Mouse (Mus musculus): ENCODE measurements around the gene S100a14. TPM values are rescaled to one million over a fixed set of nuclear protein-coding genes. Genes with fewer than 3 reads are reported as not detected.

S100a14 gene
- polyA plus RNA-seq (2016; fragmentation: Nextera tagmentation; extraction: Ambion mirVana): not detected in 2 replicates

DNA sequence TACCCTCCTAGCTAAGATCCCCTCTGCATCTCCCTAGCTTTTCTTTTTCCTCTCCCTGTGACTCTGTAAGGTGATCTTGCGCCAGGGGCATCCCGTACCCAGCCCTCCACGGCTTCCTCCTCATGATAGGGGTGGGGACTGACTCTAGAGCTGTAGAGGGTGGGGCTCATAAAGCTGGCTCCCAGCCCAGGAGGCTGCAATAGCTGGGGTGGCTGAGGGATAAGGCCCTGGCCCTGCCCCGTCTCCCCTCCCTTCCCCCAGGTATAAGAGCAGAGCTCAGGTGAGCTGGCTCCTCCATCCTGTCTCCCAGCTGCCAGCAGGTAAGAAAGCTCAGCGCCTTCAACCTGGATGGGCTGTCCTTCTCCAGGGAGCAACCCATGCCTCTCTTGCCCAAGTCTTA lies at the start of gene S100a14:
TSS of gene S100a14 (plus strand) at position 277 of the 400 bp plus-strand sequence.
- Histone ChIP-seq H3K27ac (no peak within 1 kb of the TSS), H3K4me1 (no peaks in the 10 kb centered on the region), H3K9me3 (no peaks in the 10 kb centered on the region), H3K4me2 (replicated peaks) (no peak within 1 kb of the TSS), H3K27me3 (replicated peaks) (no peaks in the 10 kb centered on the region), H3K4me3 (no peak within 1 kb of the TSS), H3K9ac (no peak within 1 kb of the TSS), H3K36me3 (no peaks in the 10 kb centered on the region)
- WGBS: 78% methylated on average over 5 of the region's 5 CpGs
- ATAC-seq (ENCODE audit: low FRiP score, low read depth): no peak

DNA sequence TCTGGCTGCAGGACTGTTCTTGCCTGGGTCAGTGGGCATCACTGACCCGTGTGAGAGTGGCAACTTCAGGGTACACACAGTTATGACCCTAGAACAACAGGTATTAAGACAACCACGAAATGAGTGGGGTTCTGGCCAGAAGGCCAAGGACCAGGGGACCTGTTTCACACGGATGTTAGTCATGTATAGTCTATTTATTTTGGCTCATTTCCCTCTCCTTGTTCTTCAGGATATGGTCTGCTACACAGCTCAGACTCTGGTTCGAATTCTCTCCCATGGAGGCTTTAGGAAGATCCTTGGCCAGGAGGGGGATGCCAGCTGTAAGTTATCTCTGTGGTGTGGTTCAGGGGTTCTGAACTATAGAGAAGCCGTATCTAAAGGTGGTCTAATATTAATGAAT lies 39.7 kb upstream of the S100a14 start:
- H3K9ac ChIP-seq: no peak overlapping the region
- H3K9me3 ChIP-seq: no peaks in the 10 kb centered on the region
- 85% methylated on average over 5 of the region's 5 CpGs for WGBS
- no peaks in the 10 kb centered on the region for H3K27me3 ChIP-seq (replicated peaks)
- peaks cover 11% of the 10 kb centered on the region; the same call in 1 of the 2 replicates for H3K4me1 ChIP-seq
- no peak for ATAC-seq (ENCODE audit: low FRiP score, low read depth)
- H3K4me3 ChIP-seq: no peak overlapping the region
- no peak overlapping the region for H3K4me2 ChIP-seq (replicated peaks)
- peaks cover 65% of the 10 kb centered on the region for H3K36me3 ChIP-seq
- H3K27ac ChIP-seq: no peak overlapping the region

DNA sequence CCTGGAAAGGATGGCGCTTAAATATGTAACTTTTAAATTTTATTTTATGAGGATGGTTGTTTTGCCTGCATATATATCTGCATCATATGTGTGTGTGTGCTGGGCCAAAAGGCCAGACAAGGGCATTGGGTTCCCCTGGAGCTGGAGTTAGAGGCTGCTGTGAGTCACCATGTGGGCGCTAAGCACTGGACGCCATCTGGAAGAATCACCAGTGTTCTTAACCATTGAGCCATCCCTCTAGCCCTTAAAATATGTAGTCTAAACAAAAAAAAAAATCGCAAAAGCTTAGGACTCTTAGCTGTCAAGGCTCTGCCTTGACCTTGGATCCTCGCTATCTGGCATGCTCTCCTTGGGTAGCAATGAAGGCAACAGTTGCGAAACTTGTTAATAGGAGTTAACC lies 38.1 kb upstream of the S100a14 start:
- H3K4me1 ChIP-seq: peaks cover 11% of the 10 kb centered on the region; the same call in 1 of the 2 replicates
- H3K9ac ChIP-seq: no peak overlapping the region
- H3K4me2 ChIP-seq (replicated peaks): no peak overlapping the region
- no peak for ATAC-seq (ENCODE audit: low FRiP score, low read depth)
- H3K36me3 ChIP-seq: peaks cover 50% of the 10 kb centered on the region
- 94% methylated on average over 6 of the region's 6 CpGs for WGBS
- no peak overlapping the region for H3K27ac ChIP-seq
- no peaks in the 10 kb centered on the region for H3K27me3 ChIP-seq (replicated peaks)
- no peaks in the 10 kb centered on the region for H3K9me3 ChIP-seq
- no peak overlapping the region for H3K4me3 ChIP-seq

DNA sequence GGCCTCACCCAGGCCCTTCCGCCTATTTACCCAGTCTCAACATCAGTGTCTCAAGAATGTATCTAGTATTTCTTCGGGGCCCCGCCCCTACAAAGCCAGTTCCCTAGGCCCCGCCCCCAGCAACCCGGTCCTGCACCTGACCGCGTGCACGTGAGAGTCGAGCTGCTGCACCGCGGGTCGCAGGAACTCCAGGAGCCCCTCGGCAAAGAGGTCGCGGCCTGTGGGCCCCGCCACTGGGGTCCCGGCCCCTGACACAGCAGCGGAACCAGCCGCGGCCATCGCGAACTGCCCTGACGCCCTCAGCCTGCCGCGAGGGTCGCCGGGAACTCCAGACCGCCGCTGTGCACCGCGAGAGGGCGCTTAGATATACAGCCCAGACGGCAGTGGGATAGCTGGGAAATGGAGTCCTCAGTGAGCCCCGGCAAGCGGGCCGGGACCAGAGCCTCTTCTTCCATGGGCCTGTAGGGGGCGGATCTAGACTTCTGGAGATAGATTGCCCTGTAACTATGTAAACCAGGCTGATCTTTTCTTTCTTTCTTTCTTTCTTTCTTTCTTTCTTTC lies 35.9 kb upstream of the S100a14 start, which contains the start of gene Snapin:
TSS of gene Snapin (minus strand) at position 338 of the 561 bp plus-strand sequence.
- Histone ChIP-seq H3K4me1 (peaks cover 11% of the 10 kb centered on the region; the same call in 1 of the 2 replicates), H3K9ac (peak within 1 kb of the TSS; percentile 79), H3K36me3 (peaks cover 32% of the 10 kb centered on the region), H3K9me3 (no peaks in the 10 kb centered on the region), H3K4me2 (replicated peaks) (peak within 1 kb of the TSS; percentile 68), H3K27ac (no peak within 1 kb of the TSS), H3K27me3 (replicated peaks) (no peaks in the 10 kb centered on the region), H3K4me3 (peak within 1 kb of the TSS; percentile 77)
- ATAC-seq (ENCODE audit: low FRiP score, low read depth): peak; percentile 96
- WGBS: under 1% methylated on average over 37 of the region's 37 CpGs

DNA sequence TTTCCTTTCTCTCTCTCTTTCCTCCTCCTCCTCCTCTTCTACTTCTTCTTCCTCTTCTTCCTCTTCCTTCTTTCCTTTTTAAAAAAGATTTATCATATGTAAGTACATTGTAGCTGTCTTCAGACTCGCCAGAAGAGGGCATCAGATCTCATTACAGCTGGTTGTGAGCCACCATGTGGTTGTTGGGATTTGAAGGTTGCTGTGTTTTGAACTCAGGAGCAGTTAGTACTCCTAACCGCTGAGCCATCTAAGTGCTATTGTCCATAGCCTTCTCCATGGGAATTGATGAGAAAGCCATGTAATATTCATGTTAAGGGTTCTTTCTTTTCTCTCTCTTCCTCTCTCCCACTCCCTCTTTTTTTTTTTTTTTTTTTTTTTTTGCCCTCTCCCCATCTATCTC lies 35.3 kb upstream of the S100a14 start:
- Histone ChIP-seq H3K36me3 (peaks cover 32% of the 10 kb centered on the region), H3K27ac (no peak overlapping the region), H3K4me1 (peaks cover 11% of the 10 kb centered on the region; the same call in 1 of the 2 replicates), H3K9ac (no peak overlapping the region), H3K27me3 (replicated peaks) (no peaks in the 10 kb centered on the region), H3K4me3 (no peak overlapping the region), H3K9me3 (no peaks in the 10 kb centered on the region), H3K4me2 (replicated peaks) (no peak overlapping the region)
- 38% methylated on average over 2 of the region's 2 CpGs for WGBS
- ATAC-seq (ENCODE audit: low FRiP score, low read depth): peak; percentile 25; the same call in 1 of the 2 replicates

DNA sequence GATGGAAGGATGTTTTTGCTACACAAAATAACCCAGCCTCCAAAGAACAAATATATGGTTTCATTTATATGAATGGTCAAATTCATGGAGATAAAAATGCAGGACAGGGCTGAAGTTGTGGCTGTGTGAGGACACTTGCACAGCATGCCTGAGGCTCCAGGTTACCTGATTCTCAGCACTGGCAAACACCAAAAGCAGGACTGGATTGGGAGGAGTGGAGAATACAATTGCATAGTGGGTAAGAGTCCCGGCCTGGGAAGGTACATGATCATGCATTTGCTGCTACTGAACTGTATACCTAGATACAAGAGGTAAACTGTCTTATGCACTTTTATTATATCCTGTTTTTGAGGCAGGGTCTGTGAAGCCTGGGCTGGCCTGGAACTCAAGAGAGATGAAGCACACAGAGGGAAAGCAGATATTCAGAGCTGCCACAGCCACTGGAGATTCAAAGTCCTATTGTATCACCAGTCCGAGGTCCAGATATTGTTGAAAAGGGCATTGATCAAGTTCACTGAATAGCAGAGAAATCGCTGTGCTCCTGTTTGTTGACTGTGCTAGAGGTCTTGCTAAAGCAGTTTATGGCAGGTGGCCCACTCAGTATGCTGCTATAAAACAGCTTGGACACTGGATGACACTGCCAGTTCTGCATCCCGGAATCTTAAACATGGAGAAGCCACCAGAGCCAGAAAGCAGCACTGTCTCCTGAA lies 32.7 kb upstream of the S100a14 start:
- H3K27me3 ChIP-seq (replicated peaks): no peaks in the 10 kb centered on the region
- H3K27ac ChIP-seq: no peak overlapping the region
- no peak overlapping the region for H3K9ac ChIP-seq
- ATAC-seq (ENCODE audit: low FRiP score, low read depth): no peak
- H3K36me3 ChIP-seq: peaks cover 37% of the 10 kb centered on the region
- no peaks in the 10 kb centered on the region for H3K9me3 ChIP-seq
- H3K4me2 ChIP-seq (replicated peaks): no peak overlapping the region
- no peak overlapping the region for H3K4me3 ChIP-seq
- peaks cover 11% of the 10 kb centered on the region; the same call in 1 of the 2 replicates for H3K4me1 ChIP-seq
- WGBS: 47% methylated on average over 4 of the region's 4 CpGs

DNA sequence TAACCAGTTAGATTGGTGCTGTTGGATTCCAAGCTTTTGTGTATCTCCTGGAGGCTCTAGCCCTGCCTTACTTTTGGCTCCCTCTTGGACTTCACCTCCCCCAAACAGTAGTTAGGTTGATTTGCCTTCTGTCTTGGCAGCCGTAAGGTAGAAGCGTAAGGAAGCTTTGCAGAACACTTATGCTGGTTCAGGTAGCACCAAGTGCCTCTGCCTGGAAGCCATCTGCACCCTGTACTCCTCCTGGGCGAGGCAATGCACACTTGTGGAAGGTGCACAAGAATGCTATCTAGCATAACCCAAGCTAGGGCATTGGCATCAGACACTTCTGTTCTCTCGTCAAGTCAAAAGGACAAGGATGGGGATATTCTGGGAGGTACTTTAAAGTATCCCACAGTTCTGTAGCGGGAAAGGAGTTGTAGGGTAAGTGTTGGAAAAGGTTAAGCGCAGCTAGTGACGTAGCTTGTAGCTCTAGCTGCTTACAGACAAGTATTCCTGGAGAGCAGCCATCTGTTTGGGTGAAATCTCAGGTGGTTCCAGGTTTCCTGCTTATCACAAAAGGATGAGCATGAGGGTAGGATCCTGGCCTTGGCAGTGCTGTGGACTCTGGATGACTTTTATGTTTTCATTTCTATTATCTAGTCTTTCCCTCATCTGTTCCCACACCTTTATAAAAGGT lies 30.7 kb upstream of the S100a14 start:
- no peak for ATAC-seq (ENCODE audit: low FRiP score, low read depth)
- H3K9ac ChIP-seq: no peak overlapping the region
- H3K36me3 ChIP-seq: peaks cover 47% of the 10 kb centered on the region
- H3K4me2 ChIP-seq (replicated peaks): no peak overlapping the region
- 95% methylated on average over 7 of the region's 7 CpGs for WGBS
- H3K27ac ChIP-seq: no peak overlapping the region
- H3K9me3 ChIP-seq: no peaks in the 10 kb centered on the region
- H3K4me1 ChIP-seq: no peaks in the 10 kb centered on the region
- no peak overlapping the region for H3K4me3 ChIP-seq
- H3K27me3 ChIP-seq (replicated peaks): no peaks in the 10 kb centered on the region

DNA sequence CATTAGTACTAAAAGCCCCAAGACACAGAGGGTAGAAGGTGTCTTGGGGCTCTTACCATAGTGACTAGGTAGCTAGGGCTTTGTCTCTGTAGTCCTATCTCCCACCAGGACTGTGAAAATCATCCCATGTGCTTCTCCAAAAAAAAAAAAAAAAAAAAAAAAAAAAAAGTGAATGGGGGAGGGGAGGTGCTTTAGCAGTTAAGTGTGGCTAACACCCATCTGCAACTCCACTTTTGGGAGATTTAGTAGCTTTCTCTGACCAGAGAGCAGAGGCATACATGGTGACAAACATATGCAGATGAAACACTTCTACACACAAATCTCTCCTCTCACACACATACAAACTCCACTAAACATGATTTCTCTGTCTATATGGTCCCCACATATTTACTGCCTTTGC lies 29.1 kb upstream of the S100a14 start:
- ATAC-seq (ENCODE audit: low FRiP score, low read depth): no peak
- Histone ChIP-seq H3K4me1 (no peaks in the 10 kb centered on the region), H3K27me3 (replicated peaks) (no peaks in the 10 kb centered on the region), H3K27ac (no peak overlapping the region), H3K4me3 (no peak overlapping the region), H3K36me3 (peaks cover 63% of the 10 kb centered on the region), H3K4me2 (replicated peaks) (no peak overlapping the region), H3K9me3 (no peaks in the 10 kb centered on the region), H3K9ac (no peak overlapping the region)

DNA sequence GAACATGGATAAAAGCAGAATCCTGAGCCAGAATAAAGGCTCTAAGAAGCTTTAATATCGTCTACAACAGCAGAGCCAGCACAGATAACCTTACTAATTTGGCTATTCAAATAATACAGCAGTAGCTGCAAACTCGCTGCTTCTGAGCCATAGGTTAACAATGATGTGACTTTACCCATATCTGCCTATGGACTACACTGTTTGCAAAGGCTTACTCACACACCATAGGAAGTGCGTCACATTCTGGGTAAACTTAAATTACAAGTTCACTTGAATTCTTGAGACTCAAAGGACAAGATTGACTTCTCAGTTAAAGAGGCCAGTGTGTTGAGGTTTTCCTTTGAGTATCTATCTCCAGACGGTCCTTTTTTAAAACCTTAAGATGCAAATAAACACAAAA lies 23.2 kb upstream of the S100a14 start:
- H3K9ac ChIP-seq: no peak overlapping the region
- H3K4me1 ChIP-seq: peaks cover 13% of the 10 kb centered on the region
- H3K4me3 ChIP-seq: no peak overlapping the region
- H3K4me2 ChIP-seq (replicated peaks): no peak overlapping the region
- H3K27me3 ChIP-seq (replicated peaks): no peaks in the 10 kb centered on the region
- H3K9me3 ChIP-seq: no peaks in the 10 kb centered on the region
- no peak overlapping the region for H3K27ac ChIP-seq
- 95% methylated on average over 4 of the region's 4 CpGs for WGBS
- no peak for ATAC-seq (ENCODE audit: low FRiP score, low read depth)
- peaks cover 84% of the 10 kb centered on the region for H3K36me3 ChIP-seq

DNA sequence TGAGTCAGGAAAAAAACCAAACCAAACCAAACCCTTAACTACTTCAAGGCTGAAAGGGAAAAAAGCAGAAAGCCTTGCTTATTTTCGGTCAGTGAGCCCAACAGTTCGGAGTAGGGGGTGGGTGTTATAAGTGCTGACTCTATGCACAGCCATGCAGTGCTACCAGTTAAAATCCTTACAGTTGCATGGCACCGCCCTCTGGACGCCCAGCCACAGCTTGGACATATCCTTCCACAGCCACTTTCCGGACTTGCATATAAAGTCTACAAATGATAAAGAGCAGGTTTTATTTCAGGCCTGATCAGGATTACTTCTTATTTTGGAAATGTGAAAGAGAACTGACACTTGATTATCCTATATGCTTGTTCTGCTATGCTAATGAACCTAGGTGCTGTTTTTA lies 21.4 kb upstream of the S100a14 start:
- peaks cover 66% of the 10 kb centered on the region for H3K36me3 ChIP-seq
- no peak overlapping the region for H3K4me2 ChIP-seq (replicated peaks)
- H3K9me3 ChIP-seq: no peaks in the 10 kb centered on the region
- H3K4me1 ChIP-seq: peaks cover 13% of the 10 kb centered on the region
- WGBS: 91% methylated on average over 5 of the region's 5 CpGs
- ATAC-seq (ENCODE audit: low FRiP score, low read depth): no peak
- no peak overlapping the region for H3K4me3 ChIP-seq
- H3K27ac ChIP-seq: no peak overlapping the region
- H3K9ac ChIP-seq: no peak overlapping the region
- no peaks in the 10 kb centered on the region for H3K27me3 ChIP-seq (replicated peaks)

DNA sequence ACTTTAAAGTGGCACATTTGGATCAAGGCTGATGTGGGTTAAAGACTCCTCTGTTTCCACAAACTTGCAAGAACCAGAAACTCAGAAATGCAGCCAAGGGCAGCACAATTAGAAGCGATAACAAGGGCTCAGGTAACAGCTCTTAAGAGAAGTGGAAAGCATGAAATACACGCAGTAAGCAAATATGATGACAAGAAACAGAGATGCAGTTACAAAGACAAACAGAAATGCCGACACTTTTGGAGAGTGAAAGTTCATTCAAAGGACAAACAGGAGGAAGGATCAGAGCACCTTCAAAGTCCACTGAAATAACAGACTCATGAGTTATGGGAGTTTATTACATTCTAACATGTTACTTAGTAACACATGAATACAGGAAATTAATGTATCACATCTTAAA lies 20.3 kb upstream of the S100a14 start:
- 93% methylated on average over 3 of the region's 3 CpGs for WGBS
- H3K27me3 ChIP-seq (replicated peaks): no peaks in the 10 kb centered on the region
- H3K9ac ChIP-seq: no peak overlapping the region
- peaks cover 59% of the 10 kb centered on the region for H3K36me3 ChIP-seq
- H3K4me2 ChIP-seq (replicated peaks): no peak overlapping the region
- peaks cover 13% of the 10 kb centered on the region for H3K4me1 ChIP-seq
- ATAC-seq (ENCODE audit: low FRiP score, low read depth): no peak
- H3K4me3 ChIP-seq: no peak overlapping the region
- H3K27ac ChIP-seq: no peak overlapping the region
- H3K9me3 ChIP-seq: no peaks in the 10 kb centered on the region

DNA sequence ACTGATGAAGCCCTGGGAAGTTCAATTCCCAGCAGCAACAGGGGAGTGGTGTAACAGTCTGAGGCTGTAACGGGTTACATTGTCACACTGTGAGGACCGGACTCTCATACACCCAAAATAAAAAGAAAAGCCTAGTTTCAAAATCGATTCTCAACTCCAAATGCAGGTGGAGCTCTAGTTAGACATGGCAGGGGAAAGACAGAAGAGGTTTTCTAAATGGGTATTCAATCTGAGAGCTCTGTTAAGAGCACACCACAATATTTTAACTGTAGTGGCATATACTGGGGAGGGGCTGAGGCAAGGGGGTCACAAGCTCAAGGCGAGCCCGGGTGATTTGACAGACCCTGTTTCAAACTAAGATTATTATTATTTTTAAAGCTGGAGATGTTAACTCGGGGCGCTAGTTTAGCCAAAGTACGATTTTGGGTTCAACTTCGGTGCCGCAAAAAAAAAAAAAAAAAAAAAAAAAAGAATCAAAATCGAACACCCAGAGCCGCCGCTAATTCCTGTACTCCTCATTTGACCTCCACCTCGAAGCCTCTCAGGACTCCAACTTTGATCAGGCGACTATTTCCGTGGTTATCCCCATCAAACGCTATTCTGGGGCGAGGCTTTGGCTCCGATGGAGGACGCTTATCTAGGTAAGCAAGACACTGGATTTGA lies 18.2 kb upstream of the S100a14 start:
- peak overlapping the region; percentile 99 for H3K4me3 ChIP-seq
- peak overlapping the region; percentile 84 for H3K4me2 ChIP-seq (replicated peaks)
- peaks cover 13% of the 10 kb centered on the region for H3K4me1 ChIP-seq
- H3K27ac ChIP-seq: peak overlapping the region; percentile 92; the same call in 1 of the 2 replicates
- no peak for ATAC-seq (ENCODE audit: low FRiP score, low read depth)
- WGBS: 4% methylated on average over 20 of the region's 20 CpGs
- peaks cover 5% of the 10 kb centered on the region for H3K27me3 ChIP-seq (replicated peaks)
- no peaks in the 10 kb centered on the region for H3K9me3 ChIP-seq
- H3K36me3 ChIP-seq: peaks cover 39% of the 10 kb centered on the region
- H3K9ac ChIP-seq: peak overlapping the region; percentile 99
